Mouse (Mus musculus) T-helper 17 cell (primary cell): ENCODE data around the gene Arap2.

Source experiments
- in situ Hi-C, 2 experiments: fragments of 300-600 bp; cut with MboI, MseI; formaldehyde crosslinking; loops; 1 replicate in 1 of 2; 2 replicates in 1 of 2; pipeline ENCODE4 v1.15.1; 2025; ENCODE audit warnings: high pct_unique_total_duplicates in 2 of 2

The Arap2 gene

GRCm38 (mm10) chr5:62765784-62766701, at the start of gene Arap2:
TSS of gene Arap2 (minus strand) at chr5:62766159.
- in situ Hi-C loops: no loop called here

DNA sequence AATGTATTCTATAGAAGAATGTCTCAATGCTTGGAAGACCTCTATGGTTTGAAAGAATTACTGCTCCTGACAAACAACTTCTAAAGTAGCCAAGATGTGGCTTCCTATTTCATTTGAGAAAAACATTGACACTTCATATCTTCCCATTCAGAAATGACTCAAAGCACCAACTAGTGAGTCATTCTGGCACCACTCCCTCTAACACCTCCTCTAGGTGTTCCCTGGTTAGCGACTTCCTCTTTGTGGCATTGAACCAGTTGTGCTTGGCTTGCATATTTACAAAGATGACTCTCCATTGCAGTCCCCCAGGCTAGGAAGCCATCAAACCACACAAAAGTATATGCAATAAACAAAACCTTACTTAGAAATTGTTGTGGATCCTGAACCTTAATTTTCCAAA, 49.8 kb upstream of the Arap2 start:
- in situ Hi-C loops: no loop called here

DNA sequence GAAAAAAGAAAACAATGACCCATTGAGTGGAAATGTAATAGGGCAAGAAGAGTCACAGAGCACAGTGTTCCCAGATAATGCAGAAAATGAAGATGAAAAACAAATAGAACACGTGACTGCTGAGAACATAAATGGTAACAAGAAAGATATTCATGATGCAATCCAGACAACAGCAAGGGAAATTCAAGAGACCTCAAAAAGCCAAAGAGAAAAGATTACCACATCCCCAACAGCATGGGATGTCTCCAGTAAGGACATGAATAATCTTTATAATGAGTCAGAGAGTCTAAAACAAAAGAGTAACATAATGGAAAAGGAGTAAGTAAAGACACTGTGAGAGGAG, 48.1 kb upstream of the Arap2 start:
- in situ Hi-C loops: no loop called here

DNA sequence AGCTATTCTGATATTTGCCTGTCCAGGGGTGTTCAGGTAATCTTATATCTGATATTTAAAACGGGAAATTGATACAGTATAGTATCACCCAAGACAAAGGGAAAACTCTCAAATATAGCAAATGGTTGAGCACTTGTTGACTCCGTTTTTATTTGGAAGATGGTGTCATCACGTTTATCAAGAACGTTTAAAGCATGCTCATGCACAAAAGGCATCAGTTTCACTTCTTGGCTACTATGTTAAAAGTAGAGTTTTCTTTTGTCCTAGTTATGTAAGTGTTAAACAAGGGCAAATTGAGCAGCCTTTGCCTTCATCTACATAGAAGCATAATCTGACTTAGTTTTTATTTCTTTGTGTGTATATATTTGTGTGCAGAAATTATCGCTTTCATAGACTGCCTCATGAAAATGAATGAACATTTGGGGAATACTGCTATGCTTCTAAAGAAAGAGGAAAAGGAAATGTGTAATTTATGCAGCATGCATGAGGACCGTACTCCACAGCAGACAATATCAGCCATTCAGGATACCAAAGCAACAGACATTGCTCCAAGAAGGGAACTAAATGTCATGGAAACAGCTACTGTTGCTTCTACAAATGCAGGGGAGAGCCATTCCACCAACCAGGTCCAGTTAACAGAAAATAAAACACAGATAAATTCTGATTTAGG, 47.6 kb upstream of the Arap2 start, which contains the start of gene Dthd1:
Gene Dthd1, plus strand, starts transcription at position 422 of the 670 bp plus-strand sequence.
- in situ Hi-C loops: no loop called here

DNA sequence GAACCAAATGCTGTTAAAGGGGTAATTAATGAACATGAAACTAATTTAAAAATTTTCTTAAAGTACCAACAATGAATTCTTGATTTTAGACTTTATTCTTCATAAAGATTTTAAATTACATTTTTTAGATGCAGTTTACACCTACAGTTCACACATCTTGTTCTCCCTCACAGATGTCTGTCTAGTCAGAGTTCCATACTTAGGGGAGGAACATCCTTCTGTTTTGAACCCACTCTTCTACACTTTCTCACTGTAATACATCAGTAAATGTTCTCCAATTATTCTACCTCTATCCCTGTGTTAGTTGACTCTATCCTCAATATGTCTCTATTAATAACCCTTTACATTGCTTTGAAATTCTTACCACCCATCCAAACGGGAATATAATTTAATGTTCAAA, 26.8 kb upstream of the Arap2 start:
- in situ Hi-C loops: no loop called here

DNA sequence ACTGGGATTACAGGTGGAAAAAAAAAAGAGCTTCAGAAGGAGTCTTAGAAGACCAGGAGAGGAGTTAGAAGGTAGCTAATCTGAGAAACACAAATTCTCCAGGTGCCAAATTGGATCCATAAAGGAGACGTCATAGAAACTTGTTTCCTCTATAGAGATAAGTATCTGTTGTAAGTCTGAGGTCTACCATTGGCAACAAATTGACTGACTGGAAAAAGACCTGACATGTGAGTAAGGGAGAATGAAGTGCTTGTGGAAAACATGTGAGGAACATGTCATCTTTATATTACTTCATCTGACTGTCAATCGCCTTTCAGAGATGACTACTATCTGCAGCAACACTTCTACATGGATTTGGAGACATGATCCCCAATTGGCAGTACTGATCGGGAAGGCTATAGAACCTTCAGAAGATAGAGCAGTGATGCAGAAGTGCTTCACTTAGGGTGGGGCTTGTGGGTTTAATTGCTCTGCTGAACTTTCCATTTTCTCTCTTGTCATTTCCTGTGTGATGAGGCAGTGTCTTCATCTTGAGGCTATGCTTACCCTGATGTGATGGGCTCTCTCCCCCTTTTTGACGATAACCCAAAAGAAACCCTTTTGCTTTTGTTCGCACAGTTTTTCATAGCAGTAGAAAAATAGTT, 25.1 kb upstream of the Arap2 start:
- in situ Hi-C loops: no loop called here

GRCm38 (mm10) chr5:62786809-62787208, 20.9 kb upstream of the Arap2 start:
- in situ Hi-C loops: no loop called here

DNA sequence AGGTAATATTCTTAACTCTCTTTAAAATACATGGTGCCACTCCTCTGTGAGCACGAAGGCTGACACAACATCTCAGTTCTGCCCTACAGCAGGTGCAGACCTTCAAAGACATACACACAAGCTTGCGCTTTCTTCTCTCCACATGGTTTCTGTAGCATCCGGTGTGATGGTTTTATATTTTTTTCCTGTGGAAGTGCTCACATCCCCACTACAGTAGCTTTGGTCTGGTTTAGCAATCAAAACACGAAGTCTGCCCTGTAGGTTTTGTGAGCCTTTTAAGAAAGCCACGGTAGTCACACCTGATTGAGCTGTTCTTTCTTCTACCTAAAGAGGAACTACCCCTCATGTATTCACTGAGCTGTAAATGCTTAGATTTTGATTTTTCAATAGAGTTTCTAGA, 12.7 kb upstream of the Arap2 start:
- in situ Hi-C loops: no loop called here

DNA sequence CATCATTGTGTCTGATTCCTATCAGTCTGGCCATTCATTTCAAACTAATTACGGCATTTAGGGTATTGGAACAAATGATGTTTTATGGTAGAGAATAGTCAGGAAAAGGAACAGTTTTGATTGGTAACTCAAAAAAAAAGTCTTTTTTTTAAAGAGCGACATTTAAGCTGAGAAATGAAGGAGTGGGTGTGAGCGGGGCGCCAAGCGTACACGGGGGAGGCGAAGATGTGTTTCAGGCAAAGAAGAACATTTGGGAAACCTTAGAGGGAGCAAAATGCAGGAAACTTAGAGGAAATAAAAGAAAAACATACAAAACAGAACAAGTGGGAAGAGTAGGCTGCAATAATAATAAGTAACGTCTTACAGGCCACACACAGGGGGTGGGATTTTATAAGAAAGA, 11.8 kb upstream of the Arap2 start:
- in situ Hi-C loops: no loop called here

DNA sequence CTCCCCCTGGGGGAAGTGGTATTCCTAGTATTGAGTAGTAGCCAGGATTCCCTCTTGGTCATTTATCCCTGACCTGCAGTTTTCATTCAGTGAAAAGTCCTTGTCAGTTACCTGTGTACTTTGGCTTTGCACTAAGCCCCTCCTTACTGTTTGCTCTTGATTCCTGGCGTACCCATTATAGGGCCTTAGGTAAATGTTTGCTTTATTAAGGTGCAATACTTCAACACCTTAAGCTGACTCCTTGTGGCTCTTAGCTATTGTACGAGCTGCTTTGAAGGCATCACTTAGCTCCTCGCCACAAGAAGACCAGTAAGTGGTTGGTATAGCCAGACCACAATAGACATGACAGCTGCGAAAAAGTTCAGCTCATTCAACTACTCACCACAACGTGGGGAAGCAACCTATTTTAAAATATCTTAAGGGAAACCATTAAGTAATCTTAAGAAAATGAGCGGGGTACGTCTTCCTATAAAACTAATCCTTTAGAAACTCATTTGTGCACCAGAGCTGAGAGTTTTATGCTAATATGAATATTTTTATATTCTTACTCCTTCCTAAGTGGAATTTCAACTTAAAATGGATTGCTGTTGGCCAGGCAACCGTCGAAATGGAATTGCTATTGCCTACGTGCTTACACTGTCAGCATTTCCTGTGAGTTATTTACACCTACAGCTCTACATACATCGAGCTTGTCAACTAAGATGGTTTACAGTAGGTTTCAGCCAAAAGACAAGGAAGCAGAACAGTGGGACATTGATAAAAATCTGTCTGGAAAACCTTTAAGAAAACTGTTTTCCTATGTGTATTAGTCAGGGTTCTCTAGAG, 6.0 kb upstream of the Arap2 start:
- in situ Hi-C loops: no loop called here

- in situ Hi-C loops: no loop called here
Observed at GRCm38 (mm10) chr5:62765459-62765783, 538 bp downstream of the Arap2 start.

DNA sequence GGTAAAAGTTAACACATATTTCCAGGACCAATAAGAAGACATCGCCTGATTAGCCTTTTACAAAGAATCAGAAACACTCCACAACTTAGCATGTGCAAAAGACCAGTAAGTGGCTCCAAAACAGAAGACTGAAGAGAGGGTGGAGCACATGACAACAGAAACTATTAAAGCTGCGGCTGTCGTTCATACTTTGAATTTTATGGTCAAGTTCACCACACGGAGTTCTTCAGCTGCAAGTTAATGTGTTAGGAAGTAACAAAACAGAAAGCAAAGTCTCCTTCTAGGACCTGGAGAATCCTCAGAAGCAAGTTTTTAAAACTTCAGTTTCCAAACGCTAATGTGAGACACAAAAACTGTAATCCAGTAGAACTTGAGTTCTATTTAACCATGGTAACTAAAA, 1.8 kb downstream of the Arap2 start:
- in situ Hi-C loops: no loop called here

- in situ Hi-C loops: no loop called here
Observed at GRCm38 (mm10) chr5:62763046-62763445, 2.9 kb downstream of the Arap2 start.

- in situ Hi-C loops: no loop called here
Observed at GRCm38 (mm10) chr5:62762298-62762960, 3.5 kb downstream of the Arap2 start.

GRCm38 (mm10) chr5:62760791-62761504, 5.0 kb downstream of the Arap2 start:
- in situ Hi-C loops: no loop called here

DNA sequence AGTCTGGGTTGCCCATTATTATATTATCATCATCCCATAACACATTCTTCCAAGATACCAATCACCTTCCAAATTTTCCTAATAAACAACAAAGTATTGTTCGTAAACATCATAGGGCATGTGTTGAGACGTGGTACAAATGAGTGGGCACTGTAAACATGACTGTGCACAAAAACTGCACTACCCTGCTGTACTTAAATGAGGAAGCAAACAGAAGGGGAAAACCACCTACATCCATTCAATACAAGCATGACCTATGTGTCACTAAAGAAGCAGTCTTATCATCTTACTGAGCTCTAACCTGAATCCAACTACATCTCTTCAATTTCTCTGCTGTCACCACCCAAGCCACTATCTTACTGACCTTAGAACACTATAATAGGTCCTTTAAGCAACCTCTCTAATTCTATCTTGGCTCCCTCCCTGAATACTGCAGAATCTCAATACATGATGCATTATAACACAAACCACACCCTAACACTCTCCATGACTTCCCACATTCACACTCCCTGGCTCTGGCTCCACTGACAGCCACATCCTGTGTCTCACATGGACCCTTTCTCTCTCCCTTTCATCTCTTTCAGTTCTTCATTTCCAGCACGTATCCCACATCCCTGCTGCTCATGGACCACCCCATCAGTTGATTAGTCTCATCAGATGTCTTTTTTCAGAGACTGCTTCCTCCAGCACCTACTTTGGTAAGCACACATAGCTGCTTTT, 10.0 kb downstream of the Arap2 start:
- in situ Hi-C loops: loop anchor here in 1 of 2 experiments (5.0 kb wide), 1 partner anchor 106 kb away; no protein-coding TSS in a partner anchor

DNA sequence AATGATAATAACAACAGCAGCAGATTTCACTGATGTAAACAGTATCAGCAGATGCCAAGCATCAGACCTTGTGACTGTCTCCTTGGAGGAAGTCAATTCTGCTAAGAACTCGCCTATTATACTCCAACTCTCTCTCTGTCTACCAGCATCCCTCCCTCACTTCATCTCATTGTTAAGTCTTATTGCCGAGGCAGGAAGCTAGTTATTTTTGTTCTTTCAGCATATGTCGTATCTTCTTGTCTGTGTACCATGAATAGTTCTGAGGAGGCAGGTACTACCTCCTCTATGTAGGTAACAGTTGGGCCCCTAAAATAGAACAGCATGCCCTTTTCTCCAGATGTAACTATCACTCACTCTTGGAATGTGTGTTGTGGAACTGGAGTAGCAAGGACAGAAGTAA, 13.0 kb downstream of the Arap2 start:
- in situ Hi-C loops: no loop called here

- in situ Hi-C loops: no loop called here
Observed at GRCm38 (mm10) chr5:62751692-62752091, 14.3 kb downstream of the Arap2 start.

GRCm38 (mm10) chr5:62748168-62748567, 17.8 kb downstream of the Arap2 start:
- in situ Hi-C loops: no loop called here
